Mouse (Mus musculus): ENCODE results near the gene Gpr61.

Gene Gpr61

GRCm38 (mm10) chr3:108154656-108155055, at the start of gene Gpr61:
Gene Gpr61, minus strand, starts transcription at chr3:108154882.
- peak; percentile 80 for DNase-seq

- DNase-seq = no peak
These were observed 49.8 kb upstream of the Gpr61 start for GRCm38 (mm10) chr3:108204470-108204869.

GRCm38 (mm10) chr3:108203621-108204325, 49.1 kb upstream of the Gpr61 start:
- DNase-seq = peak; percentile 66

GRCm38 (mm10) chr3:108203212-108203611, 48.5 kb upstream of the Gpr61 start:
- DNase-seq = no peak

GRCm38 (mm10) chr3:108202506-108202905, 47.8 kb upstream of the Gpr61 start:
- DNase-seq = no peak

- DNase-seq = peak; percentile 89
These were observed 45.9 kb upstream of the Gpr61 start, which contains the start of gene Cyb561d1 for GRCm38 (mm10) chr3:108200329-108201323. Gene Cyb561d1, minus strand, starts transcription at chr3:108201212.

GRCm38 (mm10) chr3:108199231-108199630, 44.5 kb upstream of the Gpr61 start:
- DNase-seq = no peak

GRCm38 (mm10) chr3:108197066-108197497, 42.4 kb upstream of the Gpr61 start:
- peak; percentile 82 for DNase-seq

- DNase-seq = peak; percentile 49
These were observed 41.4 kb upstream of the Gpr61 start for GRCm38 (mm10) chr3:108195941-108196590.

GRCm38 (mm10) chr3:108195287-108195686, 40.6 kb upstream of the Gpr61 start:
- no peak for DNase-seq

GRCm38 (mm10) chr3:108193686-108194085, 39.0 kb upstream of the Gpr61 start:
- no peak for DNase-seq

GRCm38 (mm10) chr3:108189897-108190296, 35.2 kb upstream of the Gpr61 start:
- DNase-seq = no peak

- no peak for DNase-seq
These were observed 34.2 kb upstream of the Gpr61 start for GRCm38 (mm10) chr3:108188716-108189490.

- DNase-seq = no peak
These were observed 32.6 kb upstream of the Gpr61 start for GRCm38 (mm10) chr3:108187111-108187795.

GRCm38 (mm10) chr3:108186098-108187047, 31.7 kb upstream of the Gpr61 start, which contains the start of gene Amigo1:
Gene Amigo1, plus strand, starts transcription at chr3:108186335.
- peak; percentile 72 for DNase-seq

- DNase-seq = no peak
These were observed 30.9 kb upstream of the Gpr61 start for GRCm38 (mm10) chr3:108185460-108186097.

GRCm38 (mm10) chr3:108184742-108185141, 30.1 kb upstream of the Gpr61 start:
- no peak for DNase-seq

GRCm38 (mm10) chr3:108180514-108180913, 25.8 kb upstream of the Gpr61 start:
- DNase-seq = no peak
